Mouse (Mus musculus) MEL (cell line): ENCODE measurements around the gene Upk3a. TPM values are rescaled to one million over a fixed set of nuclear protein-coding genes. Genes with fewer than 3 reads are reported as not detected.

ENCODE experiments used
- DNase-seq: peaks from one replicate; pipeline ENCODE4 v3.0.0; 2011; ENCODE audit warnings: low read depth, low spot score
- H3K27ac ChIP-seq: 2 replicates; pipeline ENCODE4 v1.5.1; 2012; ENCODE audit warnings: low read depth, mild to moderate bottlenecking, control low read depth, low read length, moderate library complexity; ENCODE audit not compliant: control insufficient read depth
- H3K27me3 ChIP-seq, 2 experiments: fragments of 150-350 bp in 1 of 2; sonication (generic) in 1 of 2; 2 replicates each; pipeline ENCODE4 v1.6.1; 2012; ENCODE audit warnings: low read length in 2 of 2, mild to moderate bottlenecking in 2 of 2, improper control_type of control experiment in 1 of 2, moderate library complexity in 1 of 2; ENCODE audit not compliant: insufficient read depth in 2 of 2, control insufficient read depth in 1 of 2
- H3K36me3 ChIP-seq, 2 experiments: 2 replicates each; pipeline ENCODE4 v1.6.1; 2012 to 2014; ENCODE audit warnings: low read length in 2 of 2, improper control_type of control experiment in 1 of 2, inconsistent platforms in 1 of 2, mild to moderate bottlenecking in 1 of 2; ENCODE audit not compliant: insufficient read depth in 2 of 2, control insufficient read depth in 1 of 2
- H3K4me1 ChIP-seq, 2 experiments: fragments of 150-350 bp in 1 of 2; sonication (generic) in 1 of 2; 2 replicates each; pipeline ENCODE4 v1.6.1; 2012; ENCODE audit warnings: low read length in 2 of 2, improper control_type of control experiment in 1 of 2, mild to moderate bottlenecking in 1 of 2; ENCODE audit not compliant: insufficient read depth in 2 of 2, control insufficient read depth in 1 of 2
- H3K4me3 ChIP-seq, 2 experiments: fragments of 150-350 bp in 1 of 2; sonication (generic) in 1 of 2; 2 replicates each; pipeline ENCODE4 v1.5.1; 2012; ENCODE audit warnings: low read depth in 2 of 2, low read length in 2 of 2, mild to moderate bottlenecking in 2 of 2, moderate library complexity in 2 of 2, control low read depth in 1 of 2, improper control_type of control experiment in 1 of 2; ENCODE audit not compliant: control insufficient read depth in 1 of 2, insufficient read depth in 1 of 2
- H3K79me2 ChIP-seq: 2 replicates; pipeline ENCODE4 v1.6.1; 2012; ENCODE audit warnings: mild to moderate bottlenecking, low read length, moderate library complexity; ENCODE audit not compliant: control insufficient read depth, poor library complexity, insufficient read depth
- H3K9ac ChIP-seq: 2 replicates; pipeline ENCODE4 v1.6.1; 2012; ENCODE audit warnings: low read depth, mild to moderate bottlenecking, control low read depth, low read length, moderate library complexity; ENCODE audit not compliant: control insufficient read depth, poor library complexity, severe bottlenecking
- H3K9me3 ChIP-seq: fragments of 150-350 bp; sonication (generic); replicated peaks from 2 replicates; pipeline ENCODE4 v1.6.1; 2012; ENCODE audit warnings: mild to moderate bottlenecking, low read length, improper control_type of control experiment, moderate library complexity; ENCODE audit not compliant: insufficient read depth
- CHD1 ChIP-seq: IDR thresholded peaks from 2 replicates; pipeline ENCODE4 v1.6.1; 2012; ENCODE audit warnings: low read depth, mild to moderate bottlenecking, inconsistent platforms, low read length, improper control_type of control experiment
- CHD2 ChIP-seq: IDR thresholded peaks from 2 replicates; pipeline ENCODE4 v1.6.1; 2011; ENCODE audit warnings: low read length, improper control_type of control experiment
- CTCF ChIP-seq, 3 experiments: IDR thresholded peaks in 2 of 3; conservative IDR thresholded peaks in 1 of 3; 2 replicates each; pipeline ENCODE4 v1.5.1; 2011 to 2012; ENCODE audit warnings: low read length in 3 of 3, low read depth in 2 of 3, mild to moderate bottlenecking in 2 of 3, improper control_type of control experiment in 1 of 3, inconsistent platforms in 1 of 3, mixed read lengths in 1 of 3, moderate library complexity in 1 of 3; ENCODE audit not compliant: control insufficient read depth in 1 of 3, insufficient read depth in 1 of 3, poor library complexity in 1 of 3, severe bottlenecking in 1 of 3
- GABPA ChIP-seq: IDR thresholded peaks from 2 replicates; pipeline ENCODE4 v1.6.1; 2012; ENCODE audit warnings: low read depth, mild to moderate bottlenecking, inconsistent platforms, low read length, improper control_type of control experiment, moderate library complexity
- KAT2A ChIP-seq: conservative IDR thresholded peaks from 2 replicates; pipeline ENCODE4 v1.6.1; 2012; ENCODE audit warnings: low read depth, low read length, improper control_type of control experiment, inconsistent platforms
- MAFK ChIP-seq: IDR thresholded peaks from 2 replicates; pipeline ENCODE4 v1.6.1; 2011; ENCODE audit warnings: low read depth, mild to moderate bottlenecking, low read length, improper control_type of control experiment, borderline replicate concordance
- NELFE ChIP-seq: IDR thresholded peaks from 2 replicates; pipeline ENCODE4 v1.6.1; 2011; ENCODE audit warnings: low read depth, low read length, improper control_type of control experiment
- POLR2AphosphoS2 ChIP-seq: IDR thresholded peaks from 2 replicates; pipeline ENCODE4 v1.6.1; 2011; ENCODE audit warnings: low read length, improper control_type of control experiment
- POLR2AphosphoS5 ChIP-seq: IDR thresholded peaks from 2 replicates; pipeline ENCODE4 v1.6.1; 2012; ENCODE audit warnings: low read depth, borderline replicate concordance, mild to moderate bottlenecking, inconsistent platforms, low read length, moderate library complexity, mixed read lengths
- RAD21 ChIP-seq: IDR thresholded peaks from 2 replicates; pipeline ENCODE4 v1.6.1; 2011; ENCODE audit warnings: mild to moderate bottlenecking, low read depth, low read length, improper control_type of control experiment
- SIN3A ChIP-seq: IDR thresholded peaks from 2 replicates; pipeline ENCODE4 v1.6.1; 2012; ENCODE audit warnings: low read length, improper control_type of control experiment, inconsistent platforms
- SMC3 ChIP-seq: IDR thresholded peaks from 2 replicates; pipeline ENCODE4 v1.6.1; 2011; ENCODE audit warnings: low read depth, low read length, improper control_type of control experiment
- USF1 ChIP-seq: IDR thresholded peaks from 2 replicates; pipeline ENCODE4 v1.6.1; 2014; ENCODE audit warnings: low read depth, mild to moderate bottlenecking, inconsistent platforms, low read length, improper control_type of control experiment, moderate library complexity
- ZC3H11A ChIP-seq: IDR thresholded peaks from 2 replicates; pipeline ENCODE4 v1.6.1; 2012; ENCODE audit warnings: low read depth, mild to moderate bottlenecking, inconsistent platforms, low read length, improper control_type of control experiment
- ZMIZ1 ChIP-seq: IDR thresholded peaks from 2 replicates; pipeline ENCODE4 v1.6.1; 2012; ENCODE audit warnings: low read depth, mild to moderate bottlenecking, inconsistent platforms, low read length, improper control_type of control experiment, moderate library complexity
- ZNF384 ChIP-seq: IDR thresholded peaks from 2 replicates; pipeline ENCODE4 v1.6.1; 2012; ENCODE audit warnings: low read depth, mild to moderate bottlenecking, inconsistent platforms, low read length, improper control_type of control experiment
- polyA plus RNA-seq, 2 experiments: library from polyadenylated mRNA; stranded (reverse) in 1 of 2; unstranded in 1 of 2; fragments of >175 nt in 1 of 2; fragments of >200 nt in 1 of 2; gene quantifications; 2 replicates each; pipeline versions ENCODE4 v1.2.1 to v1.2.4; 2012; ENCODE audit warnings: low replicate concordance in 2 of 2, low read depth in 1 of 2; ENCODE audit not compliant: insufficient read length in 2 of 2, insufficient read depth in 1 of 2, missing spikeins in 1 of 2
- total RNA-seq: library from RNA; depleted of rRNA; stranded (reverse); fragments of 300-350 nt; gene quantifications from 2 replicates; pipeline ENCODE4 v1.2.3, GENCODE M21; 2012

Gene Upk3a
- total and polyA plus RNA-seq, 3 experiments = not detected

- no peak for TF ChIP-seq ZMIZ1
Measured at GRCm38 (mm10) chr15:84994498-84994897, 22.4 kb upstream of the Upk3a start (continued).

DNA sequence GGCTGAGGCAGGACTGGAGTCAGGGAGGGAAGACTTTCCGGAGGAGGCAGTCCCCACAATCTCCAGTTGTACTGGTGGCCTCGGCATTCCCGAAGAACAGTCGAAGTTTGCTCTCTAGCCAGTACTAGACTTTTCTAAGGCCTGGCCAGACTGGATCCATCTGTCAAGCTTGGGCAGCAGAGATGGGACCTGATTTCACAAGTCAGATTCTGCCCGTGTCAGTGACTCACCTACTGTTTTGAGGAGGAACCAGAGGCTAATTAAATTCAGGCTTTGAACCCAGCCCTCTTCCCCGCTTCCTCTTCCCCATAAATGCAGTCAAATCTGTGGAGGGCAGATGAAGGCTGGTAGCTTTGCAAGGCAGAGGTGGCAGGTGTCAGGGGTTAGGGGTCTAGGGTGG, 21.9 kb upstream of the Upk3a start:
- Histone ChIP-seq H3K79me2 (no peaks in the 10 kb centered on the region), H3K36me3 (peaks cover 0 to 2% of the 10 kb centered on the region in 2 experiments; a peak in 1 of 4 replicates), H3K27me3 (no peaks in the 10 kb centered on the region), H3K4me1 (peaks cover 0 to 8% of the 10 kb centered on the region in 2 experiments; a peak in 3 of 4 replicates), H3K27ac (no peak overlapping the region), H3K9me3 (no peaks in the 10 kb centered on the region), H3K9ac (no peak overlapping the region), H3K4me3 (no peak overlapping the region)
- no peak for TF ChIP-seq POLR2AphosphoS5
- no peak for TF ChIP-seq NELFE
- no peak for TF ChIP-seq CTCF (IDR thresholded peaks at IDR 0.05 in 2 of 3, conservative IDR thresholded peaks at IDR 0.05 in 1 of 3; ENCODE audit: control insufficient read depth in 1 of 3, insufficient read depth in 1 of 3, low read depth in 2 of 3, low read length in 3 of 3, poor library complexity in 1 of 3, severe bottlenecking in 1 of 3)
- TF ChIP-seq SIN3A = no peak
- TF ChIP-seq GABPA = no peak
- no peak for TF ChIP-seq MAFK
- no peak for TF ChIP-seq USF1
- DNase-seq = peak; percentile 49

GRCm38 (mm10) chr15:84995967-84996366, 21.0 kb upstream of the Upk3a start:
- no peak overlapping the region for H3K4me3 ChIP-seq
- H3K9me3 ChIP-seq = no peaks in the 10 kb centered on the region
- H3K36me3 ChIP-seq = peaks cover 0 to 2% of the 10 kb centered on the region in 2 experiments; a peak in 1 of 4 replicates
- no peaks in the 10 kb centered on the region for H3K79me2 ChIP-seq
- no peak overlapping the region for H3K27ac ChIP-seq
- TF ChIP-seq SMC3 (peak; percentile 68), CTCF (IDR thresholded peaks at IDR 0.05 in 2 of 3, conservative IDR thresholded peaks at IDR 0.05 in 1 of 3; ENCODE audit: control insufficient read depth in 1 of 3, insufficient read depth in 1 of 3, low read depth in 2 of 3, low read length in 3 of 3, poor library complexity in 1 of 3, severe bottlenecking in 1 of 3) (peak; percentile 63 to 72 (median 70)), POLR2AphosphoS2 (no peak), RAD21 (peak; percentile 52), CHD1 (no peak), CHD2 (no peak), ZC3H11A (peak; percentile 35), KAT2A (no peak), ZNF384 (peak; percentile 98)
- H3K4me1 ChIP-seq = peaks cover 0 to 8% of the 10 kb centered on the region in 2 experiments; a peak in 3 of 4 replicates
- H3K9ac ChIP-seq = no peak overlapping the region
- peak; percentile 81 for DNase-seq
- no peaks in the 10 kb centered on the region for H3K27me3 ChIP-seq
